Mouse (Mus musculus): ENCODE measurements around the gene Tfr2. TPM values are rescaled to one million over a fixed set of nuclear protein-coding genes. Genes with fewer than 3 reads are reported as not detected.
"Not testable (repeated sequence)": the region's sequence is repeated elsewhere in the genome, so short reads cannot be mapped to it uniquely, and the experiment has no call there.

The Tfr2 gene
- total and polyA plus RNA-seq, 2 experiments = 225 to 486 TPM

DNA sequence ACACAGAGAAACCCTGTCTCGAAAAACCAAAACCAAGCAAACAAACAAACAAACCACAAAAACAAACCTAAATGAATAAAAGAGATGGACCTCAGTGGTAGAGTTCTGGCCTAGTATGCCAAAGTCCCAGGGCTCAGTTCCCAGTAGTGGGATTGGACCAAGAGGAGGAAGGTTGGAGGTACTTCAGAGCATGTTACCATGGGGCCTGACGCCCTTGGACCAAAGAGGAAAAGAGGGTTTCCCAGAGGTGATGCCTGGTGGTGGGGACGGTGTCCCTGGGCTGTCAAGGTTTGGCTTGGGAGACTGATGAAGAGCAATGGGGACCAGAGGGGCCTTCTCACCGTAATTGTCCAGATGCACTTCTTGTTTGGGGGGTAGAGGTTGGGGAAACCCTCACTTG, 40.4 kb downstream of the Tfr2 start:
- H3K9ac ChIP-seq (ENCODE audit: low read depth, low read length) = 0 out of 2 replicates have a peak overlapping the region, but pooled peaks have one; percentile 23
- 80% methylated on average over 4 of the region's 4 CpGs for WGBS
- H3K27me3 ChIP-seq (ENCODE audit: control insufficient read depth, insufficient read depth, low read length) = no peaks in the 10 kb centered on the region
- no peak overlapping the region for H3K27ac ChIP-seq (replicated peaks; ENCODE audit: insufficient read depth, low read depth, low read length)
- TF ChIP-seq CTCF (IDR thresholded peaks at IDR 0.05; ENCODE audit: low read depth, low read length) (no peak), POLR2A (IDR thresholded peaks at IDR 0.05; ENCODE audit: extremely low read depth, insufficient read depth, low read length) (no peak)
- no peak for DNase-seq (ENCODE audit: extremely low read depth, low read depth, low spot score)
- peaks cover 11% of the 10 kb centered on the region for H3K4me1 ChIP-seq (ENCODE audit: control insufficient read depth, insufficient read depth, low read length)
- no peaks in the 10 kb centered on the region for H3K79me2 ChIP-seq (ENCODE audit: control insufficient read depth, insufficient read depth, low read length)
- no peaks in the 10 kb centered on the region for H3K36me3 ChIP-seq (ENCODE audit: control insufficient read depth, insufficient read depth, low read length)
- H3K4me3 ChIP-seq (ENCODE audit: insufficient read depth, low read depth, low read length) = peak overlapping the region; percentile 43; the same call in 1 of the 2 replicates

GRCm38 (mm10) chr5:137610548-137611244, 41.1 kb downstream of the Tfr2 start:
- no peaks in the 10 kb centered on the region for H3K27me3 ChIP-seq (ENCODE audit: control insufficient read depth, insufficient read depth, low read length)
- H3K4me3 ChIP-seq (ENCODE audit: insufficient read depth, low read depth, low read length) = peak overlapping the region; percentile 43
- TF ChIP-seq POLR2A (IDR thresholded peaks at IDR 0.05; ENCODE audit: extremely low read depth, insufficient read depth, low read length) (no peak), CTCF (IDR thresholded peaks at IDR 0.05; ENCODE audit: low read depth, low read length) (no peak)
- no peaks in the 10 kb centered on the region for H3K36me3 ChIP-seq (ENCODE audit: control insufficient read depth, insufficient read depth, low read length)
- WGBS = 32% methylated on average over 12 of the region's 12 CpGs
- H3K79me2 ChIP-seq (ENCODE audit: control insufficient read depth, insufficient read depth, low read length) = no peaks in the 10 kb centered on the region
- no peak for DNase-seq (ENCODE audit: extremely low read depth, low read depth, low spot score)
- peak overlapping the region; percentile 45 for H3K27ac ChIP-seq (replicated peaks; ENCODE audit: insufficient read depth, low read depth, low read length)
- peaks cover 11% of the 10 kb centered on the region for H3K4me1 ChIP-seq (ENCODE audit: control insufficient read depth, insufficient read depth, low read length)
- H3K9ac ChIP-seq (ENCODE audit: low read depth, low read length) = peak overlapping the region; percentile 35; the same call in 1 of the 2 replicates

DNA sequence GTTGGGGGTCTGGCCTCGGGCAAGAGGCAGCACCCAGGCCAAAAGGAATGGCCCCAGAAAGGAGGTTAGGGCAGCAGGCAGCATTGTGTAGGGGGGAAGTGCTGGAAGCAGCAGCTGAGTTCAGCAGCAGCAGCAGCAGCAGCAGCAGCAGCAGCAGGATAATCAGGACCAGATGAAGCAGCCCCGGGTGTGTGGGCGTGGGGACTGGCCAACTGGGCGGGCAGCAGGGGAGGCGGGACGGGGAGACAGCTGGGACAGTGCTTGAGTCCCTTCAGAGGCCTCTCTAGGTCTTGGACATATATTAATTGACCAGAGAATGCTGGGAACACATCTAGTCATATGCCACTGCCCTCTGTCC, 41.6 kb downstream of the Tfr2 start:
- WGBS = 18% methylated on average over 6 of the region's 6 CpGs
- Histone ChIP-seq H3K27ac (replicated peaks; ENCODE audit: insufficient read depth, low read depth, low read length) (peak overlapping the region; percentile 45), H3K9ac (ENCODE audit: low read depth, low read length) (peak overlapping the region; percentile 26; the same call in 1 of the 2 replicates), H3K4me3 (ENCODE audit: insufficient read depth, low read depth, low read length) (peak overlapping the region; percentile 32; the same call in 1 of the 2 replicates), H3K4me1 (ENCODE audit: control insufficient read depth, insufficient read depth, low read length) (peaks cover 11% of the 10 kb centered on the region), H3K79me2 (ENCODE audit: control insufficient read depth, insufficient read depth, low read length) (no peaks in the 10 kb centered on the region), H3K36me3 (ENCODE audit: control insufficient read depth, insufficient read depth, low read length) (no peaks in the 10 kb centered on the region), H3K27me3 (ENCODE audit: control insufficient read depth, insufficient read depth, low read length) (peaks cover 2% of the 10 kb centered on the region; the same call in 1 of the 2 replicates)
- DNase-seq (ENCODE audit: extremely low read depth, low read depth, low spot score) = no peak
- no peak for TF ChIP-seq POLR2A (IDR thresholded peaks at IDR 0.05; ENCODE audit: extremely low read depth, insufficient read depth, low read length)
- no peak for TF ChIP-seq CTCF (IDR thresholded peaks at IDR 0.05; ENCODE audit: low read depth, low read length)

GRCm38 (mm10) chr5:137613076-137613475, 43.4 kb downstream of the Tfr2 start:
- WGBS = 90% methylated on average over 5 of the region's 5 CpGs
- Histone ChIP-seq H3K27ac (replicated peaks; ENCODE audit: insufficient read depth, low read depth, low read length) (no peak overlapping the region), H3K9ac (ENCODE audit: low read depth, low read length) (no peak overlapping the region), H3K79me2 (ENCODE audit: control insufficient read depth, insufficient read depth, low read length) (no peaks in the 10 kb centered on the region), H3K27me3 (ENCODE audit: control insufficient read depth, insufficient read depth, low read length) (peaks cover 3% of the 10 kb centered on the region; the same call in 1 of the 2 replicates), H3K4me3 (ENCODE audit: insufficient read depth, low read depth, low read length) (no peak overlapping the region), H3K36me3 (ENCODE audit: control insufficient read depth, insufficient read depth, low read length) (no peaks in the 10 kb centered on the region), H3K4me1 (ENCODE audit: control insufficient read depth, insufficient read depth, low read length) (peaks cover 11% of the 10 kb centered on the region)
- no peak for DNase-seq (ENCODE audit: extremely low read depth, low read depth, low spot score)
- TF ChIP-seq CTCF (IDR thresholded peaks at IDR 0.05; ENCODE audit: low read depth, low read length) (no peak), POLR2A (IDR thresholded peaks at IDR 0.05; ENCODE audit: extremely low read depth, insufficient read depth, low read length) (no peak)

- peaks cover 11% of the 10 kb centered on the region for H3K4me1 ChIP-seq (ENCODE audit: control insufficient read depth, insufficient read depth, low read length)
- DNase-seq (ENCODE audit: extremely low read depth, low read depth, low spot score) = no peak
- H3K79me2 ChIP-seq (ENCODE audit: control insufficient read depth, insufficient read depth, low read length) = no peaks in the 10 kb centered on the region
- peaks cover 4% of the 10 kb centered on the region for H3K27me3 ChIP-seq (ENCODE audit: control insufficient read depth, insufficient read depth, low read length)
- no peaks in the 10 kb centered on the region for H3K36me3 ChIP-seq (ENCODE audit: control insufficient read depth, insufficient read depth, low read length)
- H3K9ac ChIP-seq (ENCODE audit: low read depth, low read length) = no peak within 1 kb of the TSS
- TF ChIP-seq CTCF (IDR thresholded peaks at IDR 0.05; ENCODE audit: low read depth, low read length) (no peak), POLR2A (IDR thresholded peaks at IDR 0.05; ENCODE audit: extremely low read depth, insufficient read depth, low read length) (no peak)
- WGBS = 78% methylated on average over 11 of the region's 11 CpGs
- H3K27ac ChIP-seq (replicated peaks; ENCODE audit: insufficient read depth, low read depth, low read length) = no peak within 1 kb of the TSS
- no peak within 1 kb of the TSS for H3K4me3 ChIP-seq (ENCODE audit: insufficient read depth, low read depth, low read length)
Measured at GRCm38 (mm10) chr5:137613550-137613949, 43.9 kb downstream of the Tfr2 start, which contains the start of gene Pcolce. Gene Pcolce, minus strand, starts transcription at chr5:137613784.

DNA sequence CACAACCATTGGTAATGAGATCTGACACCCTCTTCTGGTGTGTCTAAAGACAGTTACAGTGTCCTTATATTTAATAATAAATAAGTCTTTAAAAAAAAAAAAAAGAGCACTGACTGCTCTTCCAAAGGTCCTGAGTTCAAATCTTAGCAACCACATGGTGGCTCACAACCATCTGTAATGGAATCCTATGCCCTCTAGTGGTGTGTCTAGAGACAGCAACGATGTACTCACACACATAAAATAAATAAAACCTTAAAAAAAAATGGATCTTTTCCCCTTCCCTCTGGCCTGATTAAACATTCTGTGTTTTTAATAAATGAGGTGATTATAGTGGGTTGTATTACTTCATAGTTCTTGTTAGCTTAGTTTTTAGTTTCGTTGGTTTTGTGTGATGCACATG, 45.3 kb downstream of the Tfr2 start:
- H3K4me3 ChIP-seq (ENCODE audit: insufficient read depth, low read depth, low read length); H3K36me3 ChIP-seq (ENCODE audit: control insufficient read depth, insufficient read depth, low read length); H3K9ac ChIP-seq (ENCODE audit: low read depth, low read length); H3K27ac ChIP-seq (replicated peaks; ENCODE audit: insufficient read depth, low read depth, low read length); H3K79me2 ChIP-seq (ENCODE audit: control insufficient read depth, insufficient read depth, low read length); H3K27me3 ChIP-seq (ENCODE audit: control insufficient read depth, insufficient read depth, low read length); DNase-seq (ENCODE audit: extremely low read depth, low read depth, low spot score): not testable (repeated sequence)
- H3K4me1 ChIP-seq (ENCODE audit: control insufficient read depth, insufficient read depth, low read length) = peaks cover 11% of the 10 kb centered on the region
- 88% methylated on average over 2 of the region's 2 CpGs for WGBS
